Mouse (Mus musculus): ENCODE results near the gene Fa2h.

The Fa2h gene

DNA sequence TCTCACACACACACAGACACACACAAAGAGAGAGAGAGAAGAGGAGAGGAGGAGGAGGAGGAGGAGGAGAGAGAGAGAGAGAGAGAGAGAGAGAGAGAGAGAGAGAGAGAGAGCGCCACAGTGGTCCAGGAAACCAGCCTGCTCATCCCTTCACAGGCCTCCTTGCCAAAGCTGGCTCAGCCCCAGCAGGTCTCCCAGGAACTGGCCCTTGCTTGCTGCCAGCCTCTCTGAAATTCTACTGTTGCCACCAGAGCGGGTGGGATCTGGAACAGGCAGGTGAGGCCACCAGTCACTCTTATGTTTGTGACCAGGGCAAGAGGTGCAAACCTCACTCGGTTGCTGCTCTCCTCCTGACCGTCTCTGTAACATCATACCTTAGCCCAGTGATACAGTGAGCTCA, 36.2 kb downstream of the Fa2h start:
- no peak for DNase-seq

DNA sequence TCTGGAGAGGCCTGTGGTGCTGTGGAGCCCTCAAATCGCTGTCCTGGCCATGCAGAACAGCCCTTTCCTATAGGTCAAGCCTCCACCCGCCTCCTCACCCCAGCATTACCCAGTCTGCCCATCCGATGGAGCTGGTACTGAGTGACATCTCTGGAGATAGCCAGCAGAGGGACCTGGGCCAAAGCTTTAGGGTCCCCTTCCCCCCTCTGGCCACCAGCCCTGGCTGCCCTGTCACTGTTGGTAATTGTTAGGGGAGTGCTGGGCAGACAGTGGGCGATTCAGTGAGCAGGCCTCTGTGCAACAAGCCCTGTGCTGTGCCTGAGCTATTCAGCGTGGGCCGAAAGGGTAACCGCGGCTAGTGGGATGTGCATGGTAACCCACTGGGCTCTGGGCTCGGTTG, 40.1 kb downstream of the Fa2h start:
- no peak for DNase-seq

DNA sequence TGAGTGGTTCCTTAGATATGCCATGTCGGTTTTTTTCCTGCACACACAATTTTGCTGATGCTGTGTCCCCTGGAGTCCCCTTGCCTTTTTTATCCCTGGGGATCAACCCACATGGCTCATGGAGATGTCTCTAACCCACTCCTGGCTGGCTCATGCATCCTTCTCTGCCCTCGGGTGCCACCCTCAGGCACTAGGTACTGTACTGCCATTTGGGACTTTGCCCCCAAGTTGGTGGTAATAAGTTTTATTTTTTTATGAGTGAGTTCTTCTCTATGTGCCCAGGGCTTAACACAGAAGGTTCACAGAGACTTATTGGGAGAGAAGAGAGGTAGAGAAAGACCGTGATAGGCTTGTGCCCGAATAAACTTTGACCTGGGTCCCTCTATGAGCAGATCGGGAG, 41.3 kb downstream of the Fa2h start:
- no peak for DNase-seq

DNA sequence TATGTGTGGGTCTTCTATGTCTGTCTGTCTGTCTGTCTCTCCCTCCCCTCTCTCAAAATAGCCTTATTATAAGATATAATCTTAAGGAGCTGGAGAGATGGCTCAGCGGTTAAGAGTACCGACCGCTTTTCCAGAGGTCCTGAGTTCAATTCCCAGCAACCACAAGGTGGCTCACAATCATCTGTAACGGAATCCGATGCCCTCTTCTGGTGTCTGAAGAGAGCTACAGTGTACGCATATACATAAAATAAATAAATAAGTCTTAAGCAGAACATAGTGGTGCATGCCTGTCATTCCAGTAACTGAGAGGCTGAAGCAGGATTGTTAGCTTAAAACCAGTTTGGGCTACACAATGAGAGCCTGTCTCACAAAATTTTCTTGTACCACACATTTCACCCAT, 43.0 kb downstream of the Fa2h start:
- DNase-seq = no peak

DNA sequence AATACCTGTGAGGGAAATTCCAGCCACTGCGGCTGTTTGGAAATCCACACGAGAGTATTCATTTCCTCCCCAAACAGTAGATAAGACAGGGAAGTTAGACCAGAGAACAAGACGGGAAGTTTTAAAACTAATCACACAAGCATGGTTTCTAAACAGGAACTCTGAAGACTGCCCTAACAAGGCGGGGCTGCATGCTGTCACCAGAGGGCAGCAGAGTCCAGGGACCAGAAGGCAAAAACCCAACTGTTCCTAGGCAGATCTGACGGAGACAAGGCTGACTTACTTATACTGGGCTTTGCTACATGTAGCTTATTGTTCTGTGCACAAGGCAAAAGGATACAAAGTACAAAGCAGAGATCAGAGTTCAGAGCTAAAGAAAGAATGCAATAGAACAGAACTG, 50.4 kb downstream of the Fa2h start:
- peak; percentile 94 for DNase-seq

DNA sequence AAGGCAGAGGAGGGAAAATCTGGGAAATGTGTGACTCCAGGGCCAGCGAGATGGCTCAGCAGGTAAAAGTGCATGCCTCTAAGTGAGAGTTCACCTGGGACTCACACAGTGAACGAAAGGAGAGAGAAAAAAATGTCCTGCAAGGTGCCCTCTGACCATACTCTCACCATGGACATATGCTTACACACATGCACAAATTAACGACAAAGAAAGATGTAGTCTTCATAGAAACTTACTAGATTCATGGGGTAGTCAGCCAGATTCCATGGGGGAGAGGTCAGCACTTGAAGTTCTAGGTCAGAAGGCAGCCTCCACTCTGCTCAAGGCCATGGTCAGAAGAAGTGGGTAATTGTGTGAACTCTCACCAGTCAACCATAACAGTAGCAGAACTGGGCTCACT, 53.4 kb downstream of the Fa2h start:
- no peak for DNase-seq

DNA sequence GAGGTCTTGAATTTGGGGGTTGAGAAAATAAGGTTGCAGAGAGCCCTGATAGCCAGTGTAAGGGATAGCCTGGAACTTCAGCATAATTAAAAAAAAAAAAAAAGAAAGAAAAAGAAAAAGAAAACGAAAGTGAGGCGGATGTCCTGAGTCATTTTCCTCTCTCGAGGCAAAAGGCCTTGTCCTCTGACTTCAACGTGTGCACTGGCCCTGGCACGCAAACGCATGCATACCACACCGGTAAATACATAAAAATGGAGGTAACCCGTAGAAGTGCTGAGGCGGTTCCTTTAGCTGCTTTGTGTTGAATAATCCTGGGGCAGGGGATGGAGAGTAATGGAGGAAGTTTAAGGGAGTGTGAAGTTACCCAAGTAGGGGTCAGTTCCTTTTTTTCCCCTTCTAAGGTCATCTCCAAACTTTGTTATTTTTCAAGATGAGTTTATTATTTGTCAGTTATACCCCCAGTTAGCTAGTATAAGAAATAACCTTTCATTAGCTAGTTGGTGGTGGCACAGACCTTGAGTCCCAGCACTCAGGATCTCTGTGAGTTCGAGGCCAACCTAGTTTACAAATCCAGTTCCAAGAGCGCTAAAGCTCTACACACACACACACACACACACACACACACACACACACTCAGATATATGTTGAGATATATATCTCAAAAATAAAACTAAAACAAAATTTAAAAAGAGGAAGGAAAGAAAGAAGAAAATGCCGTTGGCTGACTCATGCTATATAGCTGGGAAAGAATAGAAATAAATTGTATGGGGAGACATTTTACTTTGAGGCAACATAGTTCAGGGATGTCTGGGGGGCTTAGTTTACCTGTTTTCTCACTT, 55.0 kb downstream of the Fa2h start:
- DNase-seq = no peak

DNA sequence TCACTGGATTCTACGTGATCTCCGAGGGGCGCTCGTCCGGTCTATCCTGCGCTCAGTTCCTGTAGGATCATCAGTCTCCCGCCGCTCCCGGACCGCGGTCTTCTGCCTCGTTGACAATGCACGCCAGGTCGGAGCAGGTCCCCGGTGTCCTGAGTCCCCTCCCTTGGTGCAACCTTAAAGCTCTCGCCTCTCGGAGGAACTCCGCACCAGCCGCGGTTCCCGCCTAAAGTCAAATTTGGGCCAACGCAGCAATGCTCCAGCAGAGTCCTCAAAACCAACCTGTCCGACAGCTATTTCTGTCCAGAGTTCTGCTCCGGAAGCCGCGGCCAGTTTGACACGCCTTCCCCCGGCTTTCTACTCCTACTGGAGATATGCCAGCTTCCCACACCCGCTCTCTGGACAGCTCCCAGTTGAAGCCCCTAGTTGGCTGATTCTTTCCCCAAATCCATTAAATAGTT, 55.7 kb downstream of the Fa2h start, which contains the start of gene Mlkl:
Gene Mlkl (minus strand): TSS at position 288 of the 458 bp plus-strand sequence.
- peak; percentile 97 for DNase-seq

DNA sequence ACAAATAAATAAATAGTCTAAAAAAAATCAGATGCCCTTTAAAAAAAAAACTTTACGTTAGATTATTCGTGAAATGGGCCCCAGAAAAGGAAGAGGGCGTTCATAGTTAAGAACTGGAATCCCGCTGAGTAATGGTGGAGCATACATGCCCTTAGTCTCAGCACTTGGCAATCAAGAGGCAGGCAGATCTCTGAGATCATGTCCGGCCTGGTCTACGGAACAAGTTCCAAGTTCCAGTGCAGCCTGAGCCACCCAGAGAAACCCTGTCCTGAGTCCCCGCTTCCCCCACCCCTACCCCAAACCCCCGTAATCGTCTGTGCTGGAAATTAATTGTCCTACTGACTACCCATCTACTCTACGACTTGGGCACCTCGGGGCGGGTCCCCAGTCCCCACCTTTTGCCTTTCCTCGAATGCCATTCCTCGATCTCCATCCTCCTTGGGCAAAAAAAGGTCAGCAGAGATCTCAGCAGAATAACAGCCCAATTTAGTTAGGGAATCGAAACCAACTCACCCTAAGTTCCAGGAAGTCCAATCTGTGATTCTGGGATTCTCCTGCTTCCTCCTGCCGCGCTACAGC, 56.2 kb downstream of the Fa2h start:
- DNase-seq = peak; percentile 95

DNA sequence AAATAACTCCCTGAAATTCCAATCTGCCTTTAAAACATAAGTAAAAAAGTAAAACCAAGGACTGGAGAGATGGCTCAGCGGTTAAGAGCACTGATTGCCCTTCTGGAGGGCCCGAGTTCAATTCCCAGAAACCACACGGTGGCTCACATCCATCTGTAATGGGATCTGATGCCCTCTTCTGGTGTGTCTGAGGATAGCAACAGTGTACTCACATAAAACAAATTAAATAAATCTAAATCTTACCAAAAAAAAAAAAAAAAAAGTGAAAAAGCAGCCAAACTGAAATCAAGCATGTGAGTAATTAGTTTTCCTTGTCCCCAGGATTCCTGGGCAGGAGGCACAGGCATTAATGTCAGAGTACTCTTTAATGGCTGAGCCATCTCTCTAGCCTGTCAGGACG, 56.9 kb downstream of the Fa2h start:
- DNase-seq = no peak

DNA sequence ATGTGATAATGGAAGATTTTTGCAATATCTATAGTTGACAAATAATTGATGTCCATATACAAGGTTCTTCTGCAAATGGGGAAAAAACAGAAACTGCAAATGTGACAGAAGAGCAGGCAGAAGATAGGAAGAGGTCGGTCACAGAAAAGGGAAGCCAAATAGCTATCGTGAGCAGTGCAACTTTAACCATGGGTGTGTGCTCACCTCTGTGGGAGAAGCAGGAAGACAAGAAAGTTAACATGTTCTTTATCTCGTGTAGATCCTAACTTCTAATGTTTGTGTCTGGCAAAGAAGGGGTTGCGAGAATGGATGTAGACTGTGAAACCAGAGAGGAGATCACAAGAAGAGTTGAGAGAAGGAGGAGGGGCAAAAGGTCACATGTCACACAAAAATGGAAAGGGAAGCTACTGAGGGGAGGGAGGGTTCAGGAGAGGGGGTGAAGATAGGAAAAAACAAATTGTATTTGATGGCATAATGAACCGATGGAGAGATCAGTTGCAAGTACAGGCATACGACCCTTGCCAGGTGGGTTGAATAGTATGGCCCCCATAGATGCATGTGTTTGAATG, 68.3 kb downstream of the Fa2h start:
- no peak for DNase-seq

DNA sequence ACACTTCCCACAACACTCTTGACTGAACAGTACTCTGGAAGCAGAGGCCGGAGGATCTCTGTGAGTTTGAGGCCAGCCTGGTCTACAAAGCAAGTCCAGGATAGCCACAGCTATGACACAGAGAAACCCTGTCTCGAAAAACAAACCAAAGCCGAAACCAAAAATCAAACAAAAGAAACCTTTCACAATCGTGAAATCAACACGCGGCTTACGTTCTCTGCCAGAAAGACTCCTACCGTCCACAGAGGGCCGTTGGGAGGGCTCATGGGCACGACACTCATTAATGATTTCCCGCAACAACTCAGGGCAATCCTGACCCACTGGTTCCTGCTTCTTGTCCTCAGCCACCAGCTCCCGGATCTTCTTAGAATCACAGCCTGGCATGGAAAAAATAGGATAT, 78.9 kb downstream of the Fa2h start:
- DNase-seq = peak; percentile 59

DNA sequence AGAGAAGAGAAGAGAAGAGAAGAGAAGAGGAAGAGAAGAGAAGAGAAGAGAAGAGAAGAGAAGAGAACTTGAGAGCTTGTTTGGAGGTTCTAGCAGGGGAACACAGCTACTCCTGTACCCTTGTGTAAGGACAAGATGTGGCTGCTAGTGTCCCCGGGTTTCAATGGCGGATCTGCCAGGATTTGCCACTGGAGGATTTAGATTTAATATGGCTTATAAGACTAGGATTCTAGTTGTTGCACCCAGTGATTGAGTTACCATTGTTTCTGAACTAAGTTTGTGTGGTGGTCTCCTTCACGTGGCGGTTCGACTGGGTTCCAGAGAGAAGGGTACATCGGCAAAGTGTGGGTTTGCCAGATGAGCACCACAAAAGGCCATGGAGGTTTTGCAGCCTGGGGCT, 79.7 kb downstream of the Fa2h start:
- DNase-seq = peak; percentile 79

DNA sequence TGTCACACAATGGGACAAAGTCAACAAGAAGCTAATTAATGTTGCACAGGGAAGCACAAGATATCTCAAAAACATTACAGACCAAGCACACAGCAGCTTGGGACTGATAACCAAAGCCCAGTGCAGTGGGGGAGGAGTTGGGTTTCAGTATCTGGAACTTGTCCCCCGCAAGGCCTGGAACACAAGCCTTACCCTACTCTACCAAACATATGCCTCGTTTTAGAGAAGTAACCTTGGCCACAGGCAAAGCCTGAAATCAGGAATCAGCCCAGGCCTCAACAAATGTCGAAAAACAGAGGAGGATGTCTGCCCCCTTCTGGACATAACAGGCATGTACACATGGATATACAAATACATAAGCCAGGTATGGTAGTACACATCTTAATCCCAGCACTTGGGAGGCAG, 80.9 kb downstream of the Fa2h start:
- DNase-seq = peak; percentile 84

DNA sequence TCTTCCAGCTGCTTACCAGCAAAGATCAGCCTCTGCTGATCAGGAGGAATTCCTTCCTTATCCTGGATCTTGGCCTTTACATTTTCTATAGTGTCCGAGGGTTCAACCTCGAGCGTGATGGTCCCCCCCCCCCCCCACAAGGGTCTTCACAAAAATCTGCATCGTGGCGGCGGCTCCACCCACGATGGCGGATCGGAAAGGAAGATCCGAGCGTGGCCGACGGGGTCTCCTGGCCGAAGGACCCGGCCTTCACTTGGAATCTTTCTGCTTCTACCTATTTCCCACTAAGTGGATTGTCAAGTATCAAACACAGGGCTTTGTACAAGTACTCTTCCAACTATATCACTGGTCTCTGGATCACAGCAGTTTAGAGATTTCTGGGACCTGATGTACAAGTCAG, 83.6 kb downstream of the Fa2h start:
- peak; percentile 60 for DNase-seq

DNA sequence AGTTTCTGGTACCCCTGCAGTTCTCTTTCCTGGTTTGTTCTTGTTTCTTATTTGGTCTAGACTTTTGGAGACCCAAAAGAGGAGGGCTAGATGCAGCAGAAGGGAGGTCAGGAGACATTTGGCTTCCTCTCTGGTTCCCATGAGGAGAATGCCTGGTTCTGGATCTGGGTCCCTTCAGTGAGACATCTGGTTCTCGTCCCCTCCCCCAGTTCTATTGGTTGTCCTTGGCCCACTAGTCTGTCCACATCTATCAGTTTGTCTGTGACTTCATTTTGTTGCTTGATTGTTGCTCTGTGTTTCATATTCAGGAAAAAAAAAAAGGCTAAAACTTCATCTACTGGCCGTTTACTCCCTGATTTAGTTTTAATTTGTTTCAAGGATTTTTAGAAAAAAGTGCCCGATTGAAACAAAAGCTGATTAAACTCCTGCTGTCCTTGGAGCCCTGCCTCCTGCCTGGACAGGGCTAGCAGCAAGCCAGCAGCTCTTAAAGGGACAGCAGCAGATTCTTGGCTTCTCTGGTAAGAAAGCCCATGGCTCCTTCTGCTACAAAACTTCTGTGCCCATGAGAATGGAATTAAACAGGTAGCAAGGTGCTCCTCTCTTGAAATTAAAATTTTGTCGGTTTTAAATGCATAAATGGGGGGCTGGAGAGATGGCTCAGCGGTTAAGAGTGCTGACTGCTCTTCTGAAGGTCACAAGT, 88.4 kb downstream of the Fa2h start:
- peak; percentile 88 for DNase-seq

DNA sequence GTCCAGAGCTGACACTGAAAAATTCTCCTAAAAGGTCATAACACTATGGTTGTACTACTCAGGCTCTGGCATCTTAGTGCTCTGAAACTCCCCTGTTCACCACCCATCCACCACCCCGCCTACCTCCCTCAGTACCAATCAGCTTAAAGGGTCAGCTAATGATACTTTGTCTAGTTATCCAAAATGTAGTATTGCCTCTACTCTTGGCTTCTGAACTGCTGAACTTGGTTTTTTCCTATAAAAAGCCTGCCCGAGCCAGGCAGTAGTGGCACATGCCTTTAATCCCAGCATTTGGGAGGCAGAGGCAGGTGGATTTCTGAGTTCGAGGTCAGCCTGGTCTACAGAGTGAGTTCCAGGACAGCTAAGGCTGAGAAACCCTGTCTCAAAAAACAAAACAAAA, 89.3 kb downstream of the Fa2h start:
- peak; percentile 74 for DNase-seq

DNA sequence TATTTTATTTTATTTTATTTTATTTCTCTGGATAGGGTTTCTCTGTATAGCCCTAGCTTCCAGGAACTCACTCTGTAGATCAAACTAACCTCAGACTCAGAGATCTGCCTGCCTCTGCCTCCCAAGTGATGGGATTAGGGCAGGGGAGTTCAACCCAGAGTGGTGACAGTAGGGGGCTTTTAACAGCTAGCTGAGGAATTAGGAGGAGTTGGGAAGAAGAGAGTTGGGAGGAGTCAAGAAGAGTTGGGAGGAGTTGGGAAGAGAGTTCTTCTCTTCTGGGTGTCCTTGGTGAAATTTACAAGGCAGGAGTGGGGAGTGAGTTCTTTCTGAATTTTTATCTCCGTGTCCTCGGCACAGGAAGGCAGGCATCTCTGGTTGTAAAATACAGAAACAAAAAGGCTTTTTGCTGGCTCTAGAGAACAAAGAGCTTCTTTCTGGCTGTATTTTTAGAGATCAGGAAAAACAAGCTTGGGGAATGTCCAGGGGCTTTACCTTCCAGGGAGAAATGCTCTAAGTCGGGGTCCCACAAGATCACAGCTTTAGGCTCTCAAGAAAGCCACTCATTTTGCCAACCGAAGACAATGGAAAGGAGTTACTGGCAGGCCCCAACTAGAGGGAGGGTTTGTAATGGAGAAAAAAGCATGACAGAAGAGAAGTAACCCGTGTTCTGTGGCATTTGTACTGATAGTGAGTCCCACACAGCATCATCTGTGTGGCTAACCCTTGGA, 90.4 kb downstream of the Fa2h start:
- peak; percentile 55 for DNase-seq

DNA sequence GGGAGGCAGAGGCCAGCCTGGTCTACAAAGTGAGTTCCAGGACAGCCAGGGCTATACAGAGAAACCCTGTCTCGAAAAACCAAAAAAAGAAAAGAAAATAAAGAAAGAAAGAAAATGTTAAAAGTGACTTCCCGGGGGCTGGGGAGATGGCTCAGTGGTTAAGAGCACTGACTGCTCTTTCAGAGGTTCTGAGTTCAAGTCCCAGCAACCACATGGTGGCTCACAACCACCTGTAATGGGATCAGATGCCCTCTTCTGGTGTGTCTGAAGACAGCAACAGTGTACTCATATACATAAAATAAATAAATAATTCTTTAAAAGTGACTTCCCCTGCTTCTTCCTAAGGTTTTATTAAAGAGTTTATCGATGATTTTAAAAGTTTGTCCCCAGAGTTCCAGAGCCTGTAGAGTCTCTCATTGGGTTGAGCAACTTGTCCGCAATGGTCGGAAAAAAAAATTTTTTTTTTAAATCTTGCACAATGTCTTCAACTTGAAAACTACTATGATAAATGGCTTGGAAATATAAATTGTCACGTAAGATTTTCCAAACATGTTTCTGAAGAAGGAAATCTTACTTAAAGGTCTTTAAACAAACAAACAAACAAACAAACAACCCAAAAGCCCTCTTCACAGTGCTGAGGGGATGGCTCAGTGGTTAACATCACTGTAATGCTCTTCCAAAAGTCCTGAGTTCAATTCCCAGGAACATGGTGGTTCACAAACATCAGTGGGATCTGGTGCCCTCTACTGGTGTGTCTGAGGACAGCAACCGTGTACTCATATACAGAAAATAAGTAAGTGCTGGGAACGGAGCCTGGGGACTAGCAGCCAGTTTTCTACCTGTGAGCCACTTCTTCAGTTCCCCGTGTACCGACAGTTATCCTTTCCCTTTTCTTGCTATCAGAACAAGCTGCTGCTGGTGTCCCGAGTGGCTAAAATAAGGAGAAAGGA, 92.8 kb downstream of the Fa2h start:
- DNase-seq = peak; percentile 87

DNA sequence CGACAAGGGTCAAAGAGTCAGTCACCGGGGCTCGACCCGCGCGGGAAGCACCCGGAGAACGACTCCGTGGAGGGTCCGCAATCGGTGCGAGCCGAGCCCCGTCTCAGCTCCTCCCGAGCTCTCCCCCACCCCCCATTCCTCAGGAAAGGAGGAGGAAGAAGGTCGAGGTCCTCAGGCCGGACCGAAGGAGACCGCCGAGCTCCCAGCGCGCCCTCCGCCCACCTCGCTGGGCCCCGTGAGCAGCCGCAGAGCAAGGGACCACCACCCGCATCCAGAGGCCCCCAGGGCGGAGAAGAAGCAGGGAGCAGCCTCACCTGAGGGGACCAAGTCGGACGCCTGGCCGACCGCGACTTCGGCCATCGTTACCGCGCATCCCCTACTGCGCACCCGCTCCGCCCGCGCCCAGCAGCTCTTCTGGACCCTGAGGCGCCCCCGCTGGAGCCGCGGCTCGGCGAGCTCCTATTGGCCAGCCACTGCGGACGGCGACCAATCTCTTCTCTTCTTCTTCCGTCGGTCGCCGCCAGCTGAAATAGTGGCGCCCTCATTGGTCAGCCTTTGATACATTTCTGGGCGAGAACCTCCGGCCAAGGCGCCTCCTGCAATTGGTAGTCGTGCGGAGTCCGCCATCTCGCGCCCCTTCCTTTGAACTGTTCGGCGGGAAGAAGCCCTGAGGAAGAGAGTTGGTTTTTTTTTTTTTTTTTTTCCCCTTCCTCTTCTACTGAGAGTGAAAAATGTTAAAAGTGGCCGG, 93.6 kb downstream of the Fa2h start, which contains the start of gene Rfwd3:
Gene Rfwd3 (minus strand): TSS at position 402 of the 748 bp plus-strand sequence.
- DNase-seq = peak; percentile 100

DNA sequence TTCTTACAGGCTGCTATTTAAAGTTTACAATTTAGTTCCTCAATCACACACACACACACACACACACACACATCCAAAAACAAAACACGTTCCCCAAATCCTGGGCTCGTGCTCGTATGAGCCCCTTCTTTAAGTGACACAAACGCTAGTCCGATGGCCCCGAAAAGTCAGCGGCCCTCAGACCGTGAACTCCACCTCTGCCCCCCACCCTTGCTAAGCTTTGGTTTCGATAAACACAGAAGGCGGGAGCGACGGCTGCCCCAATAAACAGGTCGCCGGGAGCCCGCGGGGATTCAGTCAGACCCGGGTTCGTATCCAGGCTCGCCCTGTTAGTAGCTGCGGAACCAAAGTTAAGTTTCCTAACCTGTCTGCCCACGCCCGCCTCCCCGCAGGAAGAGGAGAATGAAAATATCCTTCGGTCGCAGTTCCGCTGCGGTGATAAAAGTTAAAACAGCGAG, 94.2 kb downstream of the Fa2h start:
- peak; percentile 94 for DNase-seq

Data from heart, adult 11 months (tissue).